Mouse (Mus musculus) heart, postnatal 0 days (tissue): Measurements from ENCODE around the gene Foxb1. TPM values are rescaled to one million over a fixed set of nuclear protein-coding genes. Genes with fewer than 3 reads are reported as not detected.

Experiments used
- ATAC-seq: fragments of 200-750 bp; cut with Nextera tagmentation; 2 replicates; pipeline ENCODE4 v1.8.0; 2017; ENCODE audit warnings: low read depth, moderate number of reproducible peaks, moderate library complexity; ENCODE audit not compliant: insufficient read depth
- DNase-seq: peaks from one replicate; pipeline ENCODE4 v3.0.0-alpha.2; 2016; ENCODE audit warnings: low spot score
- H3K27ac ChIP-seq: fragments of 300-500 bp; sonication (generic); 2 replicates; pipeline ENCODE4 v1.5.1; 2014; ENCODE audit warnings: low read depth, mild to moderate bottlenecking
- H3K27me3 ChIP-seq: fragments of 300-500 bp; sonication (generic); 2 replicates; pipeline ENCODE4 v1.6.1; 2014; ENCODE audit warnings: low read length, mixed read lengths; ENCODE audit not compliant: control insufficient read depth, insufficient read depth
- H3K36me3 ChIP-seq: fragments of 300-500 bp; sonication (generic); replicated peaks from 2 replicates; pipeline ENCODE4 v1.6.1; 2014; ENCODE audit warnings: low read length, mixed read lengths; ENCODE audit not compliant: control insufficient read depth, insufficient read depth
- H3K4me1 ChIP-seq: fragments of 300-500 bp; sonication (generic); 2 replicates; pipeline ENCODE4 v1.6.1; 2014; ENCODE audit warnings: antibody characterized with exemption; ENCODE audit not compliant: control insufficient read depth, insufficient read depth
- H3K4me2 ChIP-seq: fragments of 300-500 bp; sonication (generic); 2 replicates; pipeline ENCODE4 v1.6.1; 2014; ENCODE audit warnings: low read depth, mild to moderate bottlenecking, low read length, moderate library complexity
- H3K4me3 ChIP-seq: fragments of 300-500 bp; sonication (generic); 2 replicates; pipeline ENCODE4 v1.5.1; 2014; ENCODE audit warnings: low read depth, low read length
- H3K9ac ChIP-seq: fragments of 300-500 bp; sonication (generic); replicated peaks from 2 replicates; pipeline ENCODE4 v1.6.1; 2014; ENCODE audit warnings: low read depth, low read length, mixed read lengths
- H3K9me3 ChIP-seq: fragments of 300-500 bp; sonication (generic); replicated peaks from 2 replicates; pipeline ENCODE4 v1.6.1; 2016; ENCODE audit warnings: low read length; ENCODE audit not compliant: control insufficient read depth
- CTCF ChIP-seq: IDR thresholded peaks from 2 replicates; pipeline ENCODE4 v1.5.1; 2016; ENCODE audit warnings: antibody characterized with exemption, control low read depth, low read depth
- EP300 ChIP-seq: IDR thresholded peaks from 2 replicates; pipeline ENCODE4 v1.6.1; 2016; ENCODE audit warnings: antibody characterized with exemption, low read depth
- WGBS: fragments of 180-500 bp; shearing (Covaris S2); extraction: QIAGEN DNeasy Blood & Tissue Kit; methylation state at CpG from one replicate; pipeline ENCODE4 v1.1.7; 2014; 5-methylcytosine and 5-hydroxymethylcytosine counted together
- polyA plus RNA-seq: library from polyadenylated mRNA; unstranded; fragments of >200 nt; fragmentation: Nextera tagmentation; extraction: Ambion mirVana; gene quantifications from 2 replicates; pipeline ENCODE4 v1.2.1, GENCODE M21; 2015
- total RNA-seq: library from RNA; depleted of rRNA; stranded (reverse); fragments of >200 nt; gene quantifications from 2 replicates; pipeline ENCODE4 v1.2.3, GENCODE M21; 2014; ENCODE audit warnings: low replicate concordance

Foxb1 gene
- total and polyA plus RNA-seq, 2 experiments from 2014 or later, result not detected

DNA sequence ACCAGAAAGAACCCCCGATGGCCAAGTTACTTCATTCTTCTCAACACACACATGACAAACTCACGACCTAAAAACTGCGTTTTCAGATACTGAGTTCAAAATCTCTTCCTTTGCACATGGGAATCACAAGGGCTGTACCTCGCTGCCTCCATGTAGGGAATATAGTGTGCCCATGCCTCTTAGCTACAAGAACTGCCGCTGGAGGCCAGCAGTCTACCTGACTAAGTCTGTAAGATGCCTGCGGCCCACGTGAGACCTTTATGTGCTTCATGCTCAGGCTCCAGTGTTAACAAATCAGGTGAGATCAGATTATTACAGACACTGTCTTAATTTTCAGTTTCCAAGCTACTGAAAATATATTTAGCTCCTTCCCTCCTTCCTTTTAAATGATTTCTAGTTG is 4.7 kb downstream of the Foxb1 start:
- WGBS, result 23% methylated on average over 7 of the region's 7 CpGs
- no peak for DNase-seq
- H3K4me1 ChIP-seq, result no peaks in the 10 kb centered on the region
- H3K27me3 ChIP-seq, result peaks cover 90% of the 10 kb centered on the region
- no peak overlapping the region for H3K4me3 ChIP-seq
- H3K9me3 ChIP-seq, result no peaks in the 10 kb centered on the region; the same call in 1 of the 2 replicates
- H3K9ac ChIP-seq, result no peak overlapping the region
- ATAC-seq, result no peak
- H3K4me2 ChIP-seq, result no peak overlapping the region
- no peak for TF ChIP-seq CTCF
- TF ChIP-seq EP300, result no peak
- H3K27ac ChIP-seq, result no peak overlapping the region
- no peaks in the 10 kb centered on the region for H3K36me3 ChIP-seq

DNA sequence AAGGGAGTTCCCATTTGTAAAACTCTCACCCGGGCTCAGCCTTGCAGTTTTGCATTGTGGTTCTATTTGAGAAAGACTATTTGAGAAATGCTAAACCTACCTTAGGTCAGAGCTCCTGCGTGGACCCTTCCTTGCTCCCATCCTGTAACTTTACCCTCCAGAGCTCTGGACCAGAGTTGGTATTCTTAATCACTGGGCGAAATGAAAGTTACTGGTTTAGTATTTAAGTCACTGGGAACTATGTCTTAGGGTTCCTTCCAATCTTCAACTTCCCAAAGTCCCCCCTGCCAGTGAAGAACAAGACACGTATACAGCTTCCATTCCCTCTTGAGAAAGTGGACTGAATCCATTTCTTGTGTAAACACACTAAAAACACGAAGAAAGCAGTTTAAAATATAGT is 5.6 kb downstream of the Foxb1 start:
- H3K4me3 ChIP-seq, result no peak overlapping the region
- H3K4me1 ChIP-seq, result no peaks in the 10 kb centered on the region
- H3K9ac ChIP-seq, result no peak overlapping the region
- H3K27me3 ChIP-seq, result peaks cover 81% of the 10 kb centered on the region
- TF ChIP-seq CTCF (no peak), EP300 (no peak)
- ATAC-seq (no peak), DNase-seq (no peak)
- no peak overlapping the region for H3K27ac ChIP-seq
- WGBS, result 13% methylated on average over 5 of the region's 5 CpGs
- H3K9me3 ChIP-seq, result no peaks in the 10 kb centered on the region; the same call in 1 of the 2 replicates
- no peak overlapping the region for H3K4me2 ChIP-seq
- no peaks in the 10 kb centered on the region for H3K36me3 ChIP-seq

DNA sequence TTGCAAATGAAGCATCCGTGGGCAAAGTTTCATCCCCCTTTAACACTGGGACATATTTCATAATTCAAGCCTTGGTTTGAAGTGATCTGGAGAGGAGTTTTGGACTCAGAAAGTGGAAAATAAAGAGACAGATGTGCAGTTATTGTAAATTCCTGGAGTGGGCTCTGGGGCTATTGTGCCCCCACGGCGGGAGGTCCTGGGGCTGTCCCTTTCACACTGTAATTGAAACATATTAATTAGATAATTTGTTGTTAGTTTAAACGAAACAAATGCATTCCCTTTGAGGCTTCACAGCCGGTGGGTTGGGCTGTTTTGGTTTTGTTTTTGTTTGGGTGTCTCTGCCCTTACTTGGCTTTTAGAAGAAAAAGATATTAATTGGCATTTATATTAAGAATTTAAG is 6.0 kb downstream of the Foxb1 start:
- Histone ChIP-seq H3K4me1 (no peaks in the 10 kb centered on the region), H3K27me3 (peaks cover 77% of the 10 kb centered on the region), H3K4me3 (no peak overlapping the region), H3K9me3 (no peaks in the 10 kb centered on the region; the same call in 1 of the 2 replicates), H3K4me2 (no peak overlapping the region), H3K36me3 (no peaks in the 10 kb centered on the region), H3K9ac (no peak overlapping the region), H3K27ac (no peak overlapping the region)
- ATAC-seq (no peak), DNase-seq (no peak)
- TF ChIP-seq CTCF (no peak), EP300 (no peak)
- WGBS, result 12% methylated on average over 5 of the region's 5 CpGs

DNA sequence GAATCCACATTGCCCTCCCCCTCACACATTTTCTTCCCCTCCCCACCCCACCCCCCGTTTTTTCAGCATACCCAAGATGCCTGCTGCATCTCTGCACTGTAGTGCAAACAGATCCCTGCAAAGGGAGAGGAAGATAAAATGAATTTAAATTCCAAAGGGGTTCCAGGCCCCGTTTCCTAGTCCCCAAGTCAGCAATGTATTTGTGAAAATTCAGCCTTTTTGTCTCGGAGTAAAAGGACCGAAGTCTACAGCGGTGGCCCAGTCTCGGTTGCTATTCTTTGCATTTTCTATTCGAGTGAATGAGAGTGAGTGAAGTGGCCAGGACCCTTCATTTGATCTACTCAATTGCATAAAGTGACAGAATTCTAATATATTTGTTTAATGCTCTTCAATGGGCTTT is 6.4 kb downstream of the Foxb1 start:
- WGBS, result 6% methylated on average over 7 of the region's 7 CpGs
- Histone ChIP-seq H3K4me2 (no peak overlapping the region), H3K9me3 (no peaks in the 10 kb centered on the region; the same call in 1 of the 2 replicates), H3K27me3 (peaks cover 73% of the 10 kb centered on the region), H3K4me1 (no peaks in the 10 kb centered on the region), H3K27ac (no peak overlapping the region), H3K4me3 (no peak overlapping the region), H3K9ac (no peak overlapping the region), H3K36me3 (no peaks in the 10 kb centered on the region)
- TF ChIP-seq CTCF, result no peak
- no peak for TF ChIP-seq EP300
- no peak for ATAC-seq
- DNase-seq, result no peak

DNA sequence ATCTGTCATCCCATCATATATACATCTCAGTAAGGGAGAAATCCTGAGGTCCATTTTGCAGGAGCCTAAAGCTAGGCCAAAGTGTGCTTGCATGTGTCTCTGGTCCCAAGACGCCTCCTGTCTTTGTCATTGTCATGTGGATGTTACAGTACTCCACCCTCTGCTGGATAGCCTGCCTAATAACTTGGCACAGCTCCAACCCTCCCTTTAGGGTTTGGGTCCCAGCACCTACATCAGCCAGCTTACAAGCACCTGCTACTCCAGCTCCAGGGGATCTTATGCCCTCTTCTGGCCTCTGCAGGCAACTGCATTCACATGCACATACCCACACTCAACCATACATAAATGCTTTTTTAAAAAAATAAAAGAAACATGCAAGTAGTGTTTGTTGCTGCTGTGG is 12.8 kb downstream of the Foxb1 start:
- 78% methylated on average over 1 of the region's 1 CpGs for WGBS
- no peak overlapping the region for H3K27ac ChIP-seq
- no peak for ATAC-seq

DNA sequence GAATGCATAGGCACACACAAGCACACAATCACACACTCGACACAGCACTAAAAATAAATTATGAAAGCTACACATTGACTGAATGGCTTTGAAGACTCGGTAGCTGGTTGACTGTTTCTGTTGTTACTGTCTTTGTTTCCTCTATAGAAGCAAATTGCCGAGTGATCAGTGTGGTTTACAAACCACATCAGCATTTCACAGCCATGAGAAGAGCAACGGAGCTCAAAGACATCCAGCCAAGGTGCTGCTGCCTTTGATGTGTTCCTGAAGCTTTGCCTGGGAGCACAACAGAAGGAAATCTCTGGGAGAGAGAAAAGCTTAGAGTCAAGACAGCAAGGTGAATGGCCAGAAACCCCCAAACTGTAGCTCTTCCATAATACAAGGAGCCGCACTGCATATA is 32.0 kb downstream of the Foxb1 start:
- Histone ChIP-seq H3K4me3 (no peak overlapping the region), H3K27me3 (no peaks in the 10 kb centered on the region), H3K36me3 (no peaks in the 10 kb centered on the region), H3K9ac (no peak overlapping the region), H3K9me3 (no peaks in the 10 kb centered on the region), H3K4me2 (no peak overlapping the region), H3K4me1 (no peaks in the 10 kb centered on the region), H3K27ac (no peak overlapping the region)
- TF ChIP-seq EP300 (no peak), CTCF (no peak)
- ATAC-seq (no peak), DNase-seq (no peak)
- 52% methylated on average over 5 of the region's 5 CpGs for WGBS

More for the DNA sequence above, 12.8 kb downstream of the Foxb1 start:
- peaks cover 9% of the 10 kb centered on the region for H3K27me3 ChIP-seq
- no peak overlapping the region for H3K4me3 ChIP-seq
- H3K4me2 ChIP-seq, result no peak overlapping the region
- no peaks in the 10 kb centered on the region for H3K4me1 ChIP-seq
- DNase-seq, result no peak
- H3K9ac ChIP-seq, result no peak overlapping the region
- no peaks in the 10 kb centered on the region for H3K36me3 ChIP-seq
- no peaks in the 10 kb centered on the region for H3K9me3 ChIP-seq
- TF ChIP-seq CTCF (no peak), EP300 (no peak)
